Mouse (Mus musculus): ENCODE results near the gene Vav2.

GRCm38 (mm10) chr2:27368980-27369379 lies 57.9 kb downstream of the Vav2 start:
- no peak for TF ChIP-seq CTCF (IDR thresholded peaks at IDR 0.05; ENCODE audit: insufficient read depth, low read length)
- no peak for TF ChIP-seq POLR2A (IDR thresholded peaks at IDR 0.05; ENCODE audit: borderline replicate concordance, extremely low read depth, low read depth, low read length)
